Mouse (Mus musculus): ENCODE measurements around the gene Reg3a.
"Not testable (repeated sequence)": the region's sequence is repeated elsewhere in the genome, so short reads cannot be mapped to it uniquely, and the experiment has no call there.

Gene Reg3a

GRCm38 (mm10) chr6:78380409-78380808 is at the start of gene Reg3a:
Gene Reg3a (plus strand): TSS chr6:78380709.
- no peak for DNase-seq (ENCODE audit: inconsistent ontology term)

DNA sequence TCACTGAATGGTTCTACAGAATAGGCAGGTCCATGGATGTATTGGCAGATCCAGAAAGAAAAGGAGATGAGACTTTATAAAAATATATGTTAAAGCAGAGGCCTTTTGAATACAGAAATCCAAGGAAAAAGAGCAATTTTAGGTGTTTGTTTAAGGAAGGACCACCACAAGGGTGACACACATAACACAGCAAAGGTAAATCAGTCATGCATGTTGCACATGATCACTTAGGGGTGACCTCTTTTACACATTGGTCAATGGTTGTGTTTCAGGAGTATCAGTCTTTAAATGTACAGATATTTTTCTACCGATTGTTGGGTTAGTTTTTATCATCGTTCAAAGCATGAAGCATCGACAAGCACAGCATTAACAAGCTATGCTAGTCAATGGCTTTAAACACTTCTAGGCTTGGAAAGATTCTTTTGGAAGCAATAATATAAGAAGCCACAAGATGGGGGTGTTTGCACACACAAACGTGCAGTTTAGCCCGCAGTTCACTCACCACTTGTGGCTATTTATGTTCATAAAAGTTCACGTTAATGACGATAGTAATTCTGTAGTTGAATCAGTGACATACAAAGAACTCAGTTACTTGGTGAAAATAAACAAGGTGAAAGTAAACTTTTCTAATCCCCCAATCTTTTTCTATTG is 48.5 kb upstream of the Reg3a start:
- DNase-seq (ENCODE audit: inconsistent ontology term): peak; percentile 36

GRCm38 (mm10) chr6:78340296-78340695 is 40.2 kb upstream of the Reg3a start:
- no peak for DNase-seq (ENCODE audit: inconsistent ontology term)

GRCm38 (mm10) chr6:78341689-78342088 is 38.8 kb upstream of the Reg3a start:
- no peak for DNase-seq (ENCODE audit: inconsistent ontology term)

DNA sequence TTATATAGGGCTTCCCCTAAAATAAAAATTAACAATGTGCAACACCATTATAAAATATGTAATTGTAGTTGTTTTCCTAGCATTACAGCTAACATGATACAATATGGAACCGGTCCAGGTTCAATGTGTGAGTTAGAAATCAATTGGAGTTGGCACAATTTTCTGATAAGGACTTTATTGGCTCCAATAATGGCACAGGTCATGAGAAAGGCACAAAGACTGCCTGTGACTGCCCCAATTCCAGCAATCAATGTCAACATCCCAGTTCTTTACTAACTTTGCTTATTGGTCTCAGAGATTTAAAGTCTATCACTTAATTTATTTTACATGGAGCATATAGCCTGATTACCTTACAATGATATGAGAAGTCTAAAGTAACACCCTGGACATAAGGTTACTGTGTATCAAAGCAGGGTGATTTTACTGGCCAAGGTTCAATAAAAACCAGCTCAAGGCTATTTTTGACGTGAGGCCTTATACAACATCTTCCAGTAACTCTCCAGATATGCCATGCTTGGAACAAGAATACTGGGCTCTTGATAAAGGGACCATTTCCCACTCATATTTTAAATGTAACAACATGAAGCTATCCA is 18.4 kb upstream of the Reg3a start:
- DNase-seq (ENCODE audit: inconsistent ontology term): no peak

DNA sequence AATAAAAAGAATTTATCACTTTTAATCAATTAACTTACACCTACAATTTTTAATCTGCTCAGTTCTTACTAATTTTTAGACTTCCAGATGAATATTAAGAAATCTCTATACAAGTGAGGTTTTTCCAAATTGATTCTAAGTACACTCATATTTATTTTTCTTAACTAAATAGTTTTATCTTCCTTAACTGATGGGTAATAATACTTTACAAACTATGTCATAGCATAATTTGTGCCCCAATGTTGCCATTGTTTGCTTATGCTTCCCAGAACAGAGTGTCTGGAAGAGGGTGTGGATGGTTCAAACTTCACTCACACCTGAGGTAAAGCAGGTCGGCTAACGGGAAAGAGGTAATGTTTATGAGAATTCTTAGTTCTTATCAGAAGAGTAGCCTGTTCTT is 10.2 kb upstream of the Reg3a start, which contains the start of gene Reg3b:
TSS of gene Reg3b (plus strand) at position 301 of the 400 bp plus-strand sequence.
- DNase-seq (ENCODE audit: inconsistent ontology term): no peak

GRCm38 (mm10) chr6:78378765-78379164 is 1.7 kb upstream of the Reg3a start, which contains the start of gene Reg3d:
Gene Reg3d (minus strand): TSS chr6:78378865.
- DNase-seq (ENCODE audit: inconsistent ontology term): no peak

DNA sequence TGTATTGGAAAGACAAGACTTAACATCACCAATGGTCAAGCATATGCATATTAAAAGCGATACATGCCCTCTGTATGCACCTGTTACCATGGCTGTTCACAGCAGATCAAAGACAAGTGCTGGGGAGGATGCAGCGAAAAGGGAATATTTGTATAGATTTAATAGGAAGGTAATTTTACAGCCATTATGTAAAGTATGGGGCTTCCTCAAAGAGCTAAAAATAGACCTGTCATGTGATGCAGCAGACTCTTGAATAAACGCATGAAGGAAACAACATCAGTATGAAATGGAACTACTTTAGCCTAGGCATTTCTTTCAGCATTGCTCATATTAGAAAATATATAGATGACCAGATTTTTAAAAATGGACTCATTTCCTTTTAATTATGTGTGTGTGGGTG is 5.1 kb downstream of the Reg3a start:
- DNase-seq (ENCODE audit: inconsistent ontology term): no peak

- not testable (repeated sequence) for DNase-seq (ENCODE audit: inconsistent ontology term)
Measured at GRCm38 (mm10) chr6:78395323-78395722, 14.8 kb downstream of the Reg3a start, which contains the start of gene Reg2. Gene Reg2 (plus strand): TSS chr6:78395623.

GRCm38 (mm10) chr6:78422411-78422810 is 41.9 kb downstream of the Reg3a start, which contains the start of gene Reg1:
Gene Reg1 (plus strand): TSS chr6:78422711.
- not testable (repeated sequence) for DNase-seq (ENCODE audit: inconsistent ontology term)

GRCm38 (mm10) chr6:78425497-78425896 is 45.0 kb downstream of the Reg3a start:
- DNase-seq (ENCODE audit: inconsistent ontology term): no peak
